Mouse (Mus musculus): ENCODE data around the gene Mga.

The Mga gene

GRCm38 (mm10) chr2:119897090-119897732 lies at the start of gene Mga:
Gene Mga (plus strand): TSS chr2:119897228.
- DNase-seq (ENCODE audit: low read depth): peak; percentile 93

GRCm38 (mm10) chr2:119853811-119854210 lies 43.2 kb upstream of the Mga start:
- no peak for DNase-seq (ENCODE audit: low read depth)

- no peak for DNase-seq (ENCODE audit: low read depth)
Measured at GRCm38 (mm10) chr2:119855310-119855850, 41.6 kb upstream of the Mga start.

GRCm38 (mm10) chr2:119857341-119857740 lies 39.7 kb upstream of the Mga start:
- no peak for DNase-seq (ENCODE audit: low read depth)

GRCm38 (mm10) chr2:119864484-119864883 lies 32.5 kb upstream of the Mga start:
- no peak for DNase-seq (ENCODE audit: low read depth)

- no peak for DNase-seq (ENCODE audit: low read depth)
Measured at GRCm38 (mm10) chr2:119872371-119873104, 24.5 kb upstream of the Mga start.

GRCm38 (mm10) chr2:119873105-119873464 lies 23.9 kb upstream of the Mga start:
- DNase-seq (ENCODE audit: low read depth): peak; percentile 71

- DNase-seq (ENCODE audit: low read depth): no peak
Measured at GRCm38 (mm10) chr2:119875981-119876380, 21.0 kb upstream of the Mga start.

- no peak for DNase-seq (ENCODE audit: low read depth)
Measured at GRCm38 (mm10) chr2:119887201-119887600, 9.8 kb upstream of the Mga start.

- no peak for DNase-seq (ENCODE audit: low read depth)
Measured at GRCm38 (mm10) chr2:119896553-119897089, 407 bp upstream of the Mga start.

GRCm38 (mm10) chr2:119898141-119898594 lies 1.1 kb downstream of the Mga start:
- DNase-seq (ENCODE audit: low read depth): peak; percentile 72

- DNase-seq (ENCODE audit: low read depth): no peak
Measured at GRCm38 (mm10) chr2:119916007-119916406, 19.0 kb downstream of the Mga start.

- DNase-seq (ENCODE audit: low read depth): no peak
Measured at GRCm38 (mm10) chr2:119917631-119918369, 20.8 kb downstream of the Mga start.

GRCm38 (mm10) chr2:119970571-119970970 lies 73.5 kb downstream of the Mga start:
- DNase-seq (ENCODE audit: low read depth): peak; percentile 46

GRCm38 (mm10) chr2:119971316-119971715 lies 74.3 kb downstream of the Mga start:
- no peak for DNase-seq (ENCODE audit: low read depth)

- peak; percentile 89 for DNase-seq (ENCODE audit: low read depth)
Measured at GRCm38 (mm10) chr2:119971837-119972536, 75.0 kb downstream of the Mga start.

- no peak for DNase-seq (ENCODE audit: low read depth)
Measured at GRCm38 (mm10) chr2:119972537-119972879, 75.5 kb downstream of the Mga start, which contains the start of gene Mapkbp1. Gene Mapkbp1 (plus strand): TSS chr2:119972699.

GRCm38 (mm10) chr2:119980343-119980986 lies 83.4 kb downstream of the Mga start:
- no peak for DNase-seq (ENCODE audit: low read depth)

- no peak for DNase-seq (ENCODE audit: low read depth)
Measured at GRCm38 (mm10) chr2:119981631-119982030, 84.6 kb downstream of the Mga start.

- no peak for DNase-seq (ENCODE audit: low read depth)
Measured at GRCm38 (mm10) chr2:119985871-119986270, 88.8 kb downstream of the Mga start.

- no peak for DNase-seq (ENCODE audit: low read depth)
Measured at GRCm38 (mm10) chr2:119986369-119986768, 89.3 kb downstream of the Mga start.

All from fibroblast of lung, adult 2 months (primary cell).